Mouse (Mus musculus) olfactory bulb, adult 2 months (tissue): ENCODE results near the gene Phykpl.

Experiments used
- CTCF ChIP-seq: fragments of 200-500 bp; IDR thresholded peaks from 2 replicates; pipeline ENCODE4 v1.5.1; 2012; ENCODE audit warnings: low read depth, mild to moderate bottlenecking, low read length, moderate library complexity; ENCODE audit not compliant: insufficient read depth
- POLR2A ChIP-seq: fragments of 200-500 bp; IDR thresholded peaks from 2 replicates; pipeline ENCODE4 v1.6.1; 2012; ENCODE audit warnings: mild to moderate bottlenecking, low read depth, low read length, moderate library complexity; ENCODE audit not compliant: insufficient read depth

GRCm38 (mm10) chr11:51640748-51641147, 56.2 kb downstream of the Phykpl start:
- TF ChIP-seq CTCF (no peak), POLR2A (no peak)
